ENCODE assay signal across 19 mouse cellular contexts in the genomic region with DNA sequence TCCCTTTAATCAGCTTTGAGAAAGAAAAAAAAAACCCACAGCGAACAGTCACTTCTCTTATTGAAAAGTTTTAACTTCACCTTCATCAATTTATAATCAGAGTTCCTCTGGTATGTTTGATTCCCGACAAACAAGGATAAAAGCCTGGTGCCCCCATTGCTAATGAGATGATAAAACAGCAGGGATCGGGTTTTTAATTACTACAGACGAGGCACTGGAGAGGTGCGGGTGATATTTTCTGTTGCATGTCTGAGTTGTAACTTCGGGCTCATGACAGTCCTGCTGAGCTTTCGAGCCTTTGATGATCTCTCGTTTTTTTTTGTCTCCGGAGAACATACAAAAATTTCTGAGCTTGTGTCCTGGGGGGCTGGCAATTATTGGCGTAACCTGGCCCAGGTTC. TPM values are rescaled to one million over a fixed set of nuclear protein-coding genes. Genes with fewer than 3 reads are reported as not detected.
DNase-seq lines count a peak whose midpoint lies in the region; ATAC-seq and TF ChIP-seq lines count a peak whose summit lies in the region.
"Had no signal": no experiment of that assay in that cellular context is flagged by ENCODE, and none has a peak within 500 bp of the region (broad histone marks: within the 10 kb centered on the region; RNA-seq: fewer than 3 reads in every experiment).

No protein-coding gene starts in this region.

- WGBS in kidney, postnatal 0 days: 33% methylated on average over 10 of the region's 10 CpGs
- 37% methylated on average over 10 of the region's 10 CpGs for WGBS in hindbrain, embryonic 13.5 days
- WGBS in limb, embryonic 13.5 days: 9% methylated on average over 10 of the region's 10 CpGs
- WGBS in neural tube, embryonic 15.5 days: 27% methylated on average over 10 of the region's 10 CpGs

- H3K4me1 ChIP-seq in kidney, postnatal 0 days (replicated peaks; ENCODE audit: insufficient read depth, low read length): no peaks in the 10 kb centered on the region
- H3K4me1 ChIP-seq in hindbrain, embryonic 13.5 days (replicated peaks): peaks cover 11% of the 10 kb centered on the region
- H3K4me1 ChIP-seq in limb, embryonic 13.5 days: peaks cover 27% of the 10 kb centered on the region
- H3K4me1 ChIP-seq in neural tube, embryonic 15.5 days: peaks cover 19% of the 10 kb centered on the region
- H3K4me1 ChIP-seq: megakaryocyte, embryonic 14.5 days had no signal

- H3K27ac ChIP-seq in kidney, postnatal 0 days: no peak overlapping the region
- no peak overlapping the region for H3K27ac ChIP-seq in hindbrain, embryonic 13.5 days
- H3K27ac ChIP-seq in limb, embryonic 13.5 days: no peak overlapping the region
- H3K27ac ChIP-seq in neural tube, embryonic 15.5 days (replicated peaks): no peak overlapping the region
- H3K27ac ChIP-seq: lung, embryonic 15.5 days had no signal

- no peaks in the 10 kb centered on the region for H3K36me3 ChIP-seq in kidney, postnatal 0 days (ENCODE audit: insufficient read depth, low read length)
- H3K36me3 ChIP-seq in hindbrain, embryonic 13.5 days: no peaks in the 10 kb centered on the region
- H3K36me3 ChIP-seq in limb, embryonic 13.5 days: no peaks in the 10 kb centered on the region
- no peaks in the 10 kb centered on the region for H3K36me3 ChIP-seq in neural tube, embryonic 15.5 days
- H3K36me3 ChIP-seq: lung, embryonic 15.5 days had no signal

- H3K9ac ChIP-seq in kidney, postnatal 0 days (ENCODE audit: low read depth, low read length): no peak overlapping the region
- no peak overlapping the region for H3K9ac ChIP-seq in hindbrain, embryonic 13.5 days
- no peak overlapping the region for H3K9ac ChIP-seq in limb, embryonic 13.5 days
- H3K9ac ChIP-seq in neural tube, embryonic 15.5 days (replicated peaks): no peak overlapping the region
- H3K9ac ChIP-seq: lung, embryonic 15.5 days had no signal

- no peak overlapping the region for H3K4me3 ChIP-seq in kidney, postnatal 0 days (replicated peaks; ENCODE audit: low read depth, low read length)
- H3K4me3 ChIP-seq in hindbrain, embryonic 13.5 days: no peak overlapping the region
- H3K4me3 ChIP-seq in limb, embryonic 13.5 days: peak overlapping the region; percentile 12; the same call in 1 of the 2 replicates
- H3K4me3 ChIP-seq in neural tube, embryonic 15.5 days (replicated peaks): no peak overlapping the region
- H3K4me3 ChIP-seq: lung, embryonic 15.5 days; megakaryocyte, embryonic 14.5 days had no signal

- peak overlapping the region; percentile 38; the same call in 1 of the 2 replicates for H3K4me2 ChIP-seq in kidney, postnatal 0 days (ENCODE audit: low read length)
- peak overlapping the region; percentile 32 for H3K4me2 ChIP-seq in hindbrain, embryonic 13.5 days
- peak overlapping the region; percentile 49 for H3K4me2 ChIP-seq in limb, embryonic 13.5 days (replicated peaks)
- peak overlapping the region; percentile 38 for H3K4me2 ChIP-seq in neural tube, embryonic 15.5 days
- H3K4me2 ChIP-seq: lung, embryonic 15.5 days had no signal

- H3K27me3 ChIP-seq in kidney, postnatal 0 days (ENCODE audit: insufficient read depth, low read length): no peaks in the 10 kb centered on the region
- peaks cover 9% of the 10 kb centered on the region; the same call in 1 of the 2 replicates for H3K27me3 ChIP-seq in hindbrain, embryonic 13.5 days
- H3K27me3 ChIP-seq in limb, embryonic 13.5 days: peaks cover 21% of the 10 kb centered on the region
- no peaks in the 10 kb centered on the region; the same call in 1 of the 2 replicates for H3K27me3 ChIP-seq in neural tube, embryonic 15.5 days (replicated peaks)
- H3K27me3 ChIP-seq: lung, embryonic 15.5 days; megakaryocyte, embryonic 14.5 days had no signal

- no peaks in the 10 kb centered on the region for H3K9me3 ChIP-seq in kidney, postnatal 0 days (replicated peaks; ENCODE audit: low read length)
- H3K9me3 ChIP-seq in hindbrain, embryonic 13.5 days: no peaks in the 10 kb centered on the region
- no peaks in the 10 kb centered on the region for H3K9me3 ChIP-seq in limb, embryonic 13.5 days
- H3K9me3 ChIP-seq in neural tube, embryonic 15.5 days (replicated peaks): no peaks in the 10 kb centered on the region
- H3K9me3 ChIP-seq: lung, embryonic 15.5 days had no signal

- DNase-seq in kidney, postnatal 0 days (ENCODE audit: low spot score): no peak
- DNase-seq in kidney, postnatal 10 days: no peak
- DNase-seq in embryo, embryonic 9.5 days (ENCODE audit: extremely low spot score): no peak
- no peak for DNase-seq in testis, postnatal 14 days (ENCODE audit: low spot score)
- DNase-seq: adrenal gland, postnatal 36 days; cerebellum, postnatal 25 days; liver; right cerebral cortex, adult 18-20 months had no signal

- no peak for ATAC-seq in kidney, postnatal 0 days (replicated peaks; ENCODE audit: low FRiP score, low read depth)
- ATAC-seq in hindbrain, embryonic 13.5 days (ENCODE audit: low FRiP score): no peak
- no peak for ATAC-seq in limb, embryonic 13.5 days (ENCODE audit: low FRiP score, low read depth)
- no peak for ATAC-seq in neural tube, embryonic 15.5 days (ENCODE audit: low FRiP score)
- ATAC-seq: CD4-positive, CD25-positive, alpha-beta regulatory T cell, adult 4 months; inflammation-experienced regulatory T-cells, adult 6 months had no signal

- no peak for TF ChIP-seq CTCF in kidney, postnatal 0 days (IDR thresholded peaks at IDR 0.05; ENCODE audit: low read depth)

RNA-seq across cellular contexts. Expression of a gene that starts 5.5 kb away (rescaled TPM):
- not detected in 2 replicates for polyA plus RNA-seq in kidney, postnatal 0 days (2015; fragmentation: Nextera tagmentation; extraction: Ambion mirVana)
- polyA plus RNA-seq in hindbrain, embryonic 13.5 days (2015; fragmentation: Nextera tagmentation; extraction: Ambion mirVana): 0.18 and 0.19 TPM in 2 replicates
- polyA plus RNA-seq in limb, embryonic 13.5 days (2015; fragmentation: Nextera tagmentation; extraction: Ambion mirVana): not detected in 2 replicates
- 0.31 and 0.33 TPM in 2 replicates for polyA plus RNA-seq in neural tube, embryonic 15.5 days (2015; fragmentation: Nextera tagmentation; extraction: Ambion mirVana)
- polyA plus RNA-seq: heart, embryonic 14.5 days; inflammation-experienced regulatory T-cells, adult 6 months; large intestine, adult 2 months; lung, embryonic 15.5 days; neural tube, embryonic 11.5 days; urinary bladder, adult 2 months had no signal
